Mouse (Mus musculus): ENCODE measurements at regions not wholly inside any gene's neighbourhood (a gene's known extent, or its start where the extent isn't known, plus 50 kb on each side); places are given as distances from the start of the nearest gene placed in this dataset.

DNA sequence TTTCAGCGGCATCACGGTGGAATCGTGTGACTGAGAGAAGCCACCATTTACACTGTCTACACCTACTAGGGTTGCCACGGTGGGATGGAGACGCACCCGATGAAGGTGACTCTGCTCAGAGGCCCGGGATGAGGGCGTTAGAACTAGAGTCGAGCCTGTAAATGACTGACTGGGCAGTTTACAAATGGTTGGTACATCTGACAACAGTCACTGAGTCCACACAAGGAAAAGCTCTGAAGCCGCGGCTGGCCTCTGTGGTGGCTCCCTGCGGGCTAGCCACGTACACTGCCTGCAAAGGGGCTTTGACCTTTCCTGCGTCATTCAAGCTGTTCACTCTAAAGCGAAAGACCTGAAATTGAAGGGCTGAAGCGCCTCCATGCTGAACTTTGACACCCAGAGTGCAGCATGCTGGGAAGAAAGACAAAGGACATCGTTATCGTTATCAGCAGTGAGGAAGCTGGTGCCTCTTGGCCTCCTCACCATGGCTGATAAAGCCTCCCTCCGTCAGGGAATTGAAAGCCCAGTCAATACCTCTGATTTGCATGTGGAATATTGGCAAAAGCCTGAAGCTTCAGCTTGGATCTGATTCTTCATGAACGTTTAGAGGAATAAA lies 462.1 kb upstream of the Arglu1 start:
- no peak for DNase-seq (ENCODE audit: low spot score in 2 of 2)

DNA sequence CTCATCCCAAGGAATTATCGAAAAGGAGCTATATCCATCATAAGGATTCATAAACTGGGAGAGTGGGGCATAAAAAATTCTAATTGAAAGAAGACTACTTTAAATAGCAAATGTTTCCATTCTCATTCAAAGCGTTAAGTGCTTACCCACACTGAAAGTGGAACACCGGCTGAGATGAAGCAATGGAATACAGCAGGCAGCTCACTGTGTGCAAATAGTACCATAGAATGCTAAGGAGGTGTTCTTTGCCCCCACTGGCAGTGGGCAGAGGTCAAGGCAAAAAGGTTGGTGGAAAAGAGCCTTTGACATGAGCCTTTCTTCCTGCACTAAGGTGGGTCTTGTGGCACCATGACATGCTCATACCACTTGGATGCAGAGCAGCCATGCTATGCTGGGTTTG lies 454.0 kb upstream of the Arglu1 start:
- DNase-seq (ENCODE audit: low spot score in 2 of 2), result no peak

DNA sequence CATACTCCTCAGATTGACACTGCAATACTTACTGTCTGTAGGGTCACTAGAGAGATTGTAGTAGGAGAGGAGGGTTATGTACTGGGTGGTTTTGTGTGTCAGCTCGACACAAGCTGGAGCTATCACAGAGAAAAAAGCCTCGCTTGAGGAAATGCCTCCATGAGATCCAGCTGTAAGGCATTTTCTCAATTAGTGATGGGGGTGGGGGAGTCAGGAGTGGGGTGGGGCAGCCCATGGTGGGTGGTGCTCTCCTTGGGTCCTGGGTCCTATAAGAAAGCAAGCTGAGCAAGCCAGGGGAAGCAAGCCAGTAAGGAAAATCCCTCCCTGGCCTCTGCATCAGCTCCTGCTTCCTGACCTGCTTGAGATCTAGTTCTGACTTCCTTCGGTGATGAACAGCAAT lies 449.5 kb upstream of the Arglu1 start:
- no peak for DNase-seq (ENCODE audit: low spot score in 2 of 2)

- DNase-seq (ENCODE audit: low spot score in 2 of 2), result no peak
Observed at GRCm38 (mm10) chr8:9139059-9139620, 448.8 kb upstream of the Arglu1 start.

- no peak for DNase-seq (ENCODE audit: low spot score in 2 of 2)
Observed at GRCm38 (mm10) chr8:9133758-9134157, 443.4 kb upstream of the Arglu1 start.

GRCm38 (mm10) chr8:9132612-9133218 lies 442.4 kb upstream of the Arglu1 start:
- DNase-seq (ENCODE audit: low spot score in 2 of 2), result no peak

- no peak for DNase-seq (ENCODE audit: low spot score in 2 of 2)
Observed at GRCm38 (mm10) chr8:9131249-9131648, 440.9 kb upstream of the Arglu1 start.

- DNase-seq (ENCODE audit: low spot score in 2 of 2), result no peak
Observed at GRCm38 (mm10) chr8:9124503-9124902, 434.2 kb upstream of the Arglu1 start.

DNA sequence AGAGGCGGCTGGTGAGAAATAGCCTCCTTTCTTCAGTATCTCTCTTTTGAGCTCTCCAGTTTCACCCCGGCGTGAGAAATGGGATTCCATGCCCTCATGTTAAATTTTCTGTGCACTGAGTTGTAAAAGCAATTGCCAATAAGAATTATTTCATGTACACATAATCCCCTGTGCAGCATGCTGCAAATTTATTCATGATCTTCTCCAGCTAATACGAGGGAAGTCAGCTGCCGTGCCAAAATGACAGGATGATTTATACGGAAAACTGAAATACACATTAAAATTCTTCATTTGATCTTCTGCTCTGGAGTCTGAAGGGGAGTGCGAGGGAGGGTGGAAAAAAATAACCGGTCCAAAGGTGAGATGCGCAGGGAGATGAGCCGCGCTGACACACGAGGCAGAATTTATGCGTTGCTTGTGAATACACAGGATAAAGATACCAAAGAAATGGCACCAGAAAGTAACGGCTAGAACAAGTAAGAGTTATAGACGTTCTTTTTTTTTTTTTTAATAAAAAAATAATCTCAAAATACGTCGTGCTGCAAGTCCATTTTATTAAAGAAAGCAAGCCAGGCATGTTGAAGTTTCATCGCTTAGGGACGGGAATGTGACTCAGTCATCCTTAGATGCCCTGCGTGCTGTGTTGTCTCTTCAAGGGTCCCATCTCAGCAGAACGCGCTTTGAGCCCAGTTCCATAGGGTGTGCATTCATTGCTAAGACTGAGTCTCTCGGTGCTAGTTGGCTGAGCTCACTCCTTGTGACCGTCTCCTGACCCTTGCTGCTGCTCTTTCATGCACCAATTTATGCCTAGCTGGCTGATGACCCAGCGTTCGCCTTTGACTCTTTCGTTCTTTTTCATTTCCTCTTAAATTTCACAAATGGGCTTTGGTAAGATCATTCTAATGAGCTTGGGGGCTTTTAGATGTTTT lies 427.8 kb upstream of the Arglu1 start:
- no peak for DNase-seq (ENCODE audit: low spot score in 2 of 2)

DNA sequence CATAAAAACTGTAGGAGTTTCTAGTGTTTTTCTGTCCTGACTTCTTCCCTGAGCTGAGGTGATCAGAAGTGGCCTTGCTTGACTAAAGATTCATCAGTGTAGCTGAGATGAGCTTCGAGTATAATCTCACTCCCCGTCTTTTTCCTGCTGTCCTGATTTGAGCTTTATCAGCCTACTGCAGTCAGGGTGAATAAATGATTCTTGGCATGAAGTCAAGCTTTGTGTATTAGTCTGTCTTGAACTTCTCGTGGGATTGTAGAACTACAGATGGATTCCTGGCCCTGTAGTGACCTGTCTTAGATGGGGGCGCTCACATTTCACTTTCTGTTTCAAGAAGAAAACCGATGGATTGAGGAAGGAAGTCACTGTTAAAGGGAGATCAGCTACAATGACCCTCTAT lies 405.7 kb upstream of the Arglu1 start:
- DNase-seq (ENCODE audit: low spot score in 2 of 2), result no peak

- peak in 1 of 2 experiments; percentile 13 for DNase-seq (ENCODE audit: low spot score in 2 of 2)
Observed at GRCm38 (mm10) chr8:9094002-9094401, 403.7 kb upstream of the Arglu1 start.

DNA sequence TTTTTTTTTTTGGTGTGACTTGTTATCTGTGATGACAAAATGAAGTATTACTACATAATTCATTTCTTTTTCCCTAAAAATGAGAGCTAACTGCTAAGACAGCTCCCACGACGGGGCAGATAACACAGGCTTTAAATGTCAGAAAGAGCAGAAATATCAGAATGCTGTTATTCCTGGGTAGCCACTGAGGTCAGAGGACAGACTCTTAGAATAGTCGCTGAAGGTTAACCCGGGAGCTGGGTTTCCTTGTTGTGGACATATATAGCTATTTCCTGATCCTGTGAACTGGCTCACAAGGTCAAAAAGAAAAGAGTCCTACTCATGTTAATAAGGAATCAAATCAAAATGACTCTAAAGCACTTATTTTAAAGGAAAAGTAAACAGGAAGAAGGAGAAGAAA lies 403.0 kb upstream of the Arglu1 start:
- DNase-seq (ENCODE audit: low spot score in 2 of 2), result no peak

GRCm38 (mm10) chr8:9072724-9073123 lies 382.4 kb upstream of the Arglu1 start:
- DNase-seq (ENCODE audit: low spot score in 2 of 2), result no peak

GRCm38 (mm10) chr8:9072286-9072685 lies 382.0 kb upstream of the Arglu1 start:
- DNase-seq (ENCODE audit: low spot score in 2 of 2), result no peak

GRCm38 (mm10) chr8:9070953-9071352 lies 380.6 kb upstream of the Arglu1 start:
- DNase-seq (ENCODE audit: low spot score in 2 of 2), result no peak

GRCm38 (mm10) chr8:9069845-9070244 lies 379.5 kb upstream of the Arglu1 start:
- DNase-seq (ENCODE audit: low spot score in 2 of 2), result no peak

DNA sequence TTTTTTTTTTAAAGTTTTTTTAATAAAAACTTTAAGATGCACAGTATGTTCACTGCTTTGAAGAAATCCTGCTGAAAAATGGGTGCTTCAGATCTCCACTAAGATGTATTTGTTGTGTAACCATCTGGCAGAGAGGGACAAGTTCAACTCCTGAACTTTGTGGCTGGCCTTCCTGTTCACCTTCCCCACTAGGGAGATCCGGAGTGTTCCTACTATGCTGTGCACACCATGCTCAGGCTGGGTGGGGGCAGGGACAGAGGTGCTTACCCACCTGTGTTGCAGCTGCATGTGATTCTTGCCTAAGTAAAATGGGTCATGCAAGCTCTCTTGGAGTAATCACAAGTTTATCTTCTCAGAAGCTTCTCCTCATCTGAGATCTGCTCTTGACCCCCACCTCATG lies 377.4 kb upstream of the Arglu1 start:
- no peak for DNase-seq (ENCODE audit: low spot score in 2 of 2)

DNA sequence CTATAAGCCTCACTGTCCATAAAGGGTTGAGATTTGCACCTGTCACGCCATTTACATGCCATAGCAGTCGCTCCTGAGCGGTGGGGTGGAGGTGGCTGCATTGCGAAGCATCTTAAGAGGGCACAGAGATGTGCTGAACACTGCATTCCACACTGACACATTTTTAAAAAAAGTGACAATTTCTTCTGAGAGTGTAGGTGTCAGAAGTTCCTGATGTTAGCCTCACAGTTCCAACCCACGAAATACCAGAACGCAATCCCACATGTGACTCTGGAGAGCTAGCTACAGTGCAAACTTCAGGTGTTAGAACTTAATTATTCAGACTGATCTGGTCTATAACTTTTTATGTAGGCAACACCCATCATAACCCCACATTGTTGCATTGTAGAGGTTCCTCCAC lies 369.8 kb upstream of the Arglu1 start:
- DNase-seq (ENCODE audit: low spot score in 2 of 2), result no peak

DNA sequence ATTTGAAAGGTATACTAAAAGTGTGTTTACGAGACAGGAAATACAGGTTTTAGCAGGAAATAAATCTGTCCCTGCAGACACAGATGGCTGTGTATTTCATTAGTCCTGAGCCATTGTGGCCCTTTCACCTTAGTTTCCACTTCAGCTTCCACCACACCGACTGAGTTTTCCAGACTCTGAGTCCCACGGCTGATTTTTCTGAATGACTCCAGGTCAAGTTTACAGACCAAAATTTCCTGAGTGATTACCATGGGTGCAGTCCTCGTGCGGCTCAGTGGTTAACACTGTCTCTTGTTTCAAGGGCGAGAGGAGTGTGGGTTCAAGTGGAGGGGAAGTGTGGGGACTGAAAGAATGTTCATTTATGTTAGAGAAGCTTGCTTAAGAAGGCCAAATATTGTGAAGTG lies 365.1 kb upstream of the Arglu1 start:
- no peak for DNase-seq (ENCODE audit: low spot score in 2 of 2)

DNA sequence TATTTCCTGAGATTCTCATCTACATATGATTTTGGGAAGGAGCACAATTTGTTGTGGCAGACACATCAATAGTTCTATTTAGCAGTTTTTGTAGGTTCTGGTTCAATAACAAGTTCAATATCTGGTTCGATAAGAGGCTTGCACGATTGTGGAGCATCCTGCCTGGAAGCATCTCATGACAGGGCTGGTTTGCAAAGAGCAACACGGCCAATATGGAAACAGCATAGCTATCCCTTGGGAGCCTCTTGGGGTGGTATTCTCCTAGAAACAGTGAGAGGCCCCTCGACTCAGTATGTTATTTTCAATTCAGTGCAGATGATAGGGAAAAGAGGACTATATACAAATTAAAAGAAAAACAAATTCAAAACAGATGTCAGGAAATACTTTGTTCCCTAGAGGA lies 364.5 kb upstream of the Arglu1 start:
- DNase-seq (ENCODE audit: low spot score in 2 of 2), result no peak

GRCm38 (mm10) chr8:9051699-9052098 lies 361.4 kb upstream of the Arglu1 start:
- peak; percentile 50 to 58 for DNase-seq (ENCODE audit: low spot score in 2 of 2)
